Mouse (Mus musculus): ENCODE data around the gene Ydjc.
A peak's percentile ranks its signal among the peaks of the same experiment; 100 is the strongest.

DNA sequence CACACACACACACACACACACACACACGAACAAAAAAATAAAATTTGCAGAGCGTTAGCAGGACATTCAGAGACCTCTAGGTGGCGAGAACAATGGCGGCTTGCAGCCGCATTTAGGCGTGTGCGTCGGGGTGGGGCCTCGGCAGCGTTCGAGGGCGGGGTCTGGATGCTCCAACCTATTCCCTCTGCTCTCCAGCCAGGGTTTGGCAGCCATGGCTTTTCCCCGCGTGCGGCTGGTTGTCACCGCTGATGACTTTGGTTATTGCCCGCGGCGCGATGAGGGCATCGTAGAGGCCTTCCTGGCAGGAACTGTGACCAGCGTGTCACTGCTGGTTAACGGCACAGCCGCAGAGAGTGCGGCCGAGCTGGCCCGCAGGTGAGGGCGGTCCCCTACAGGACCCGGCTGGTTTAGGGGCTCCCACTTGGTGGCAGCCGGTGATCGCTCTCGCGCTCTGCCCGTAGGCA is 2.4 kb downstream of the Ydjc start, which contains the start of gene Ccdc116:
- TF ChIP-seq CTCF (IDR thresholded peaks at IDR 0.05; ENCODE audit: low read depth) (peak; percentile 75), EP300 (optimal IDR thresholded peaks at IDR 0.05) (no peak)
